Mouse (Mus musculus) CH12.LX (cell line): ENCODE data around the gene Aig1. TPM values are rescaled to one million over a fixed set of nuclear protein-coding genes. Genes with fewer than 3 reads are reported as not detected.

Source experiments
- DNase-seq: peaks from one replicate; pipeline ENCODE4 v3.0.0-alpha.2; 2013; ENCODE audit errors: extremely low read depth
- H3K27ac ChIP-seq: 2 replicates; pipeline ENCODE4 v1.5.1; 2012; ENCODE audit warnings: low read depth, mild to moderate bottlenecking, control low read depth, moderate library complexity; ENCODE audit not compliant: insufficient read depth
- H3K27me3 ChIP-seq: replicated peaks from 2 replicates; pipeline ENCODE3; 2012; ENCODE audit warnings: inconsistent platforms
- H3K36me3 ChIP-seq, 2 experiments: replicated peaks in 1 of 2; 2 replicates each; pipeline versions ENCODE3 to v1.6.1; 2012; ENCODE audit warnings: inconsistent platforms in 1 of 2, low read length in 1 of 2, mild to moderate bottlenecking in 1 of 2, mixed read lengths in 1 of 2, moderate library complexity in 1 of 2; ENCODE audit not compliant: control insufficient read depth in 1 of 2, insufficient read depth in 1 of 2
- H3K4me1 ChIP-seq, 2 experiments: 2 replicates each; pipeline ENCODE4 v1.6.1; 2012; ENCODE audit warnings: inconsistent platforms in 1 of 2, moderate library complexity in 1 of 2; ENCODE audit not compliant: insufficient read depth in 2 of 2, control insufficient read depth in 1 of 2
- H3K4me2 ChIP-seq: 2 replicates; pipeline ENCODE4 v1.6.1; 2012; ENCODE audit warnings: low read depth, mild to moderate bottlenecking, control low read depth; ENCODE audit not compliant: poor library complexity, insufficient read depth, severe bottlenecking
- H3K4me3 ChIP-seq, 3 experiments: fragments of 150-350 bp in 1 of 3; sonication (generic) in 1 of 3; replicated peaks in 1 of 3; 2 replicates each; pipeline versions ENCODE3 to v1.5.1; 2011 to 2012; ENCODE audit warnings: low read depth in 2 of 3, low read length in 2 of 3, mild to moderate bottlenecking in 2 of 3, moderate library complexity in 2 of 3, control low read depth in 1 of 3, improper control_type of control experiment in 1 of 3, inconsistent platforms in 1 of 3, mixed read lengths in 1 of 3; ENCODE audit not compliant: poor library complexity in 1 of 3
- H3K79me2 ChIP-seq: replicated peaks from 2 replicates; pipeline ENCODE4 v1.6.1; 2012; ENCODE audit warnings: mild to moderate bottlenecking, moderate library complexity; ENCODE audit not compliant: control insufficient read depth, poor library complexity, insufficient read depth, severe bottlenecking; ENCODE audit errors: extremely low read depth
- H3K9ac ChIP-seq: 2 replicates; pipeline ENCODE4 v1.6.1; 2012; ENCODE audit warnings: low read depth, mild to moderate bottlenecking, control low read depth, moderate library complexity; ENCODE audit not compliant: insufficient read depth
- H3K9me3 ChIP-seq: replicated peaks from 2 replicates; pipeline ENCODE3; 2012; ENCODE audit warnings: low read length, inconsistent platforms, mixed read lengths
- ELF1 ChIP-seq: IDR thresholded peaks from 2 replicates; pipeline ENCODE4 v1.6.1; 2014; ENCODE audit warnings: low read depth, mild to moderate bottlenecking, inconsistent platforms, low read length, improper control_type of control experiment
- ETS1 ChIP-seq: conservative IDR thresholded peaks from 2 replicates; pipeline ENCODE4 v1.6.1; 2012; ENCODE audit warnings: low read depth, mild to moderate bottlenecking, inconsistent platforms, low read length, improper control_type of control experiment, moderate library complexity
- JUND ChIP-seq: conservative IDR thresholded peaks from 2 replicates; pipeline ENCODE4 v1.6.1; 2011; ENCODE audit warnings: low read depth, low read length, improper control_type of control experiment
- MAFK ChIP-seq: IDR thresholded peaks from 2 replicates; pipeline ENCODE4 v1.6.1; 2011; ENCODE audit warnings: low read length, improper control_type of control experiment; ENCODE audit not compliant: insufficient replicate concordance
- MAX ChIP-seq: IDR thresholded peaks from 2 replicates; pipeline ENCODE4 v1.6.1; 2011; ENCODE audit warnings: low read length, improper control_type of control experiment
- MEF2A ChIP-seq: IDR thresholded peaks from 2 replicates; pipeline ENCODE4 v1.6.1; 2014; ENCODE audit warnings: low read depth, mild to moderate bottlenecking, inconsistent platforms, low read length, improper control_type of control experiment, borderline replicate concordance
- MXI1 ChIP-seq: IDR thresholded peaks from 2 replicates; pipeline ENCODE4 v1.6.1; 2011; ENCODE audit warnings: mild to moderate bottlenecking, low read depth, low read length, improper control_type of control experiment
- MYC ChIP-seq: IDR thresholded peaks from 2 replicates; pipeline ENCODE4 v1.6.1; 2011; ENCODE audit warnings: low read depth, mild to moderate bottlenecking, improper control_type of control experiment, low read length
- NELFE ChIP-seq: IDR thresholded peaks from 2 replicates; pipeline ENCODE4 v1.6.1; 2011; ENCODE audit warnings: low read depth, low read length, improper control_type of control experiment
- NRF1 ChIP-seq: IDR thresholded peaks from 2 replicates; pipeline ENCODE4 v1.6.1; 2014; ENCODE audit warnings: low read depth, mild to moderate bottlenecking, inconsistent platforms, low read length, improper control_type of control experiment, moderate library complexity
- POLR2A ChIP-seq: IDR thresholded peaks from 2 replicates; pipeline ENCODE4 v1.6.1; 2011; ENCODE audit warnings: low read depth, mild to moderate bottlenecking, improper control_type of control experiment, low read length
- POLR2AphosphoS2 ChIP-seq: IDR thresholded peaks from 2 replicates; pipeline ENCODE4 v1.6.1; 2011; ENCODE audit warnings: low read depth, low read length, improper control_type of control experiment
- SIN3A ChIP-seq: IDR thresholded peaks from 2 replicates; pipeline ENCODE4 v1.6.1; 2012; ENCODE audit warnings: low read length, improper control_type of control experiment, inconsistent platforms
- TBP ChIP-seq: conservative IDR thresholded peaks from 2 replicates; pipeline ENCODE4 v1.6.1; 2011; ENCODE audit warnings: low read depth, low read length, improper control_type of control experiment
- TCF12 ChIP-seq: IDR thresholded peaks from 2 replicates; pipeline ENCODE4 v1.6.1; 2014; ENCODE audit warnings: low read depth, mild to moderate bottlenecking, inconsistent platforms, low read length, improper control_type of control experiment
- UBTF ChIP-seq: IDR thresholded peaks from 2 replicates; pipeline ENCODE4 v1.6.1; 2012; ENCODE audit warnings: low read depth, mild to moderate bottlenecking, inconsistent platforms, low read length, improper control_type of control experiment, moderate library complexity
- USF2 ChIP-seq: conservative IDR thresholded peaks from 2 replicates; pipeline ENCODE4 v1.6.1; 2011; ENCODE audit warnings: low read depth, low read length, improper control_type of control experiment
- ZC3H11A ChIP-seq: IDR thresholded peaks from 2 replicates; pipeline ENCODE4 v1.6.1; 2012; ENCODE audit warnings: low read depth, mild to moderate bottlenecking, inconsistent platforms, low read length, improper control_type of control experiment
- ZMIZ1 ChIP-seq: IDR thresholded peaks from 2 replicates; pipeline ENCODE4 v1.6.1; 2012; ENCODE audit warnings: low read depth, mild to moderate bottlenecking, inconsistent platforms, low read length, improper control_type of control experiment
- ZNF384 ChIP-seq: IDR thresholded peaks from 2 replicates; pipeline ENCODE4 v1.6.1; 2012; ENCODE audit warnings: low read depth, low read length, improper control_type of control experiment, inconsistent platforms
- dilution Hi-C: fragments of 300-500 bp; cut with MboI; formaldehyde crosslinking; loops from 2 replicates; pipeline ENCODE4 v1.14.3; 2020; ENCODE audit warnings: low sequenced_read_pairs; ENCODE audit not compliant: extremely low pct_unique_long_range_greater_than_20kb, extremely low pct_ligation_motif_present
- in situ Hi-C: fragments of 300-500 bp; cut with MboI; formaldehyde crosslinking; loops from 3 replicates; pipeline ENCODE4 v1.14.3; 2019; ENCODE audit warnings: low sequenced_read_pairs, low pct_ligation_motif_present, low pct_unique_long_range_greater_than_20kb, mixed read lengths
- polyA plus RNA-seq: library from polyadenylated mRNA; unstranded; fragments of >175 nt; gene quantifications from 2 replicates; pipeline ENCODE4 v1.2.1, GENCODE M21; 2012; ENCODE audit warnings: low read depth; ENCODE audit not compliant: insufficient read length
- total RNA-seq, 2 experiments: library from RNA; depleted of rRNA; stranded (reverse); fragments of 300-350 nt in 1 of 2; fragments of >200 nt in 1 of 2; gene quantifications; 2 replicates each; pipeline ENCODE4 v1.2.3; 2012 to 2014

Aig1 gene
- total and polyA plus RNA-seq, 3 experiments, result 1.6 to 10.8 (median 2.4) TPM

- Histone ChIP-seq H3K79me2 (no peaks in the 10 kb centered on the region), H3K27ac (no peak overlapping the region), H3K4me3 (no peak overlapping the region), H3K9ac (no peak overlapping the region), H3K9me3 (no peaks in the 10 kb centered on the region), H3K36me3 (no peaks in the 10 kb centered on the region), H3K4me1 (no peaks in the 10 kb centered on the region), H3K4me2 (no peak overlapping the region), H3K27me3 (no peaks in the 10 kb centered on the region)
- TF ChIP-seq MYC (no peak), ZNF384 (no peak), ETS1 (no peak), SIN3A (no peak), USF2 (no peak), TCF12 (no peak), ELF1 (no peak), ZC3H11A (no peak), ZMIZ1 (no peak), MEF2A (no peak), NELFE (no peak), POLR2A (no peak), MAX (no peak), TBP (no peak), NRF1 (no peak), MXI1 (no peak), JUND (no peak), POLR2AphosphoS2 (no peak), UBTF (no peak), MAFK (no peak)
- no peak for DNase-seq
- dilution Hi-C loops (no loop called here), in situ Hi-C loops (no loop called here)
Measured at GRCm38 (mm10) chr10:13714920-13715293, 153.9 kb downstream of the Aig1 start.

GRCm38 (mm10) chr10:13714199-13714919 is 154.4 kb downstream of the Aig1 start:
- in situ Hi-C loops, result no loop called here

More at GRCm38 (mm10) chr10:13714199-13714919, 154.4 kb downstream of the Aig1 start:
- DNase-seq, result no peak
- Histone ChIP-seq H3K4me3 (no peak overlapping the region), H3K9me3 (no peaks in the 10 kb centered on the region), H3K4me2 (no peak overlapping the region), H3K9ac (no peak overlapping the region), H3K27ac (no peak overlapping the region), H3K27me3 (no peaks in the 10 kb centered on the region), H3K36me3 (no peaks in the 10 kb centered on the region), H3K4me1 (no peaks in the 10 kb centered on the region), H3K79me2 (no peaks in the 10 kb centered on the region)
- dilution Hi-C loops, result no loop called here
- TF ChIP-seq UBTF (no peak), ZNF384 (0 out of 2 replicates have a peak, but pooled peaks have one; percentile 35)
